Mouse (Mus musculus) intestine, embryonic 15.5 days (tissue): ENCODE measurements around the gene Bicra. TPM values are rescaled to one million over a fixed set of nuclear protein-coding genes. Genes with fewer than 3 reads are reported as not detected.

Experiments
- polyA plus RNA-seq: library from polyadenylated mRNA; unstranded; fragments of >200 nt; fragmentation: Nextera tagmentation; extraction: Ambion mirVana; gene quantifications from 2 replicates; pipeline ENCODE4 v1.2.1, GENCODE M21; 2015

Bicra gene
- polyA plus RNA-seq, 1 experiment from 2014 or later, result 4.9 TPM

Other genes starting within 250 kb of the Bicra start
- not detected in 2 replicates for gene Obox6, start 208.2 kb downstream of the Bicra start, polyA plus RNA-seq
- gene Crx, start 168.0 kb downstream of the Bicra start, polyA plus RNA-seq, result not detected in 2 replicates
- not detected in 2 replicates for gene Crxos, start 165.3 kb downstream of the Bicra start, polyA plus RNA-seq
- gene Selenow, start 125.5 kb downstream of the Bicra start, polyA plus RNA-seq, result 645 and 657 TPM in 2 replicates
- gene Nop53, start 101.8 kb downstream of the Bicra start, polyA plus RNA-seq, result 161 and 174 TPM in 2 replicates
- 42.3 and 50.9 TPM in 2 replicates for gene Ehd2, start 80.4 kb downstream of the Bicra start, polyA plus RNA-seq
- gene Zfp541, start 13.9 kb upstream of the Bicra start, polyA plus RNA-seq, result 0.03 and 0.06 TPM in 2 replicates
- 186 and 194 TPM in 2 replicates for gene Napa, start 50.5 kb upstream of the Bicra start, polyA plus RNA-seq
- 24.4 and 25.6 TPM in 2 replicates for gene Kptn, start 72.0 kb upstream of the Bicra start, polyA plus RNA-seq
- gene Slc8a2, start 81.9 kb upstream of the Bicra start, polyA plus RNA-seq, result 0.15 and 0.23 TPM in 2 replicates
- 30.8 and 31.8 TPM in 2 replicates for gene Meis3, start 127.2 kb upstream of the Bicra start, polyA plus RNA-seq
- 21.8 and 34.2 TPM in 2 replicates for gene Dhx34, start 174.1 kb upstream of the Bicra start, polyA plus RNA-seq
- gene C5ar2, start 196.2 kb upstream of the Bicra start, polyA plus RNA-seq, result 0.13 and 0.23 TPM in 2 replicates
- gene C5ar1, start 211.6 kb upstream of the Bicra start, polyA plus RNA-seq, result 2.4 TPM in 2 replicates
- 16.4 and 16.6 TPM in 2 replicates for gene Inafm1, start 225.7 kb upstream of the Bicra start, polyA plus RNA-seq
- 23.3 and 24.7 TPM in 2 replicates for gene Ccdc9, start 238.9 kb upstream of the Bicra start, polyA plus RNA-seq